Mouse (Mus musculus) layer of hippocampus, adult 11-12 months (tissue): ENCODE data around the gene Dmrt1.

Experiments
- DNase-seq: peaks from one replicate; pipeline ENCODE4 v3.0.0; 2022; ENCODE audit warnings: low spot score

Dmrt1 gene

GRCm38 (mm10) chr19:25569778-25570177 is 64.4 kb downstream of the Dmrt1 start:
- no peak for DNase-seq

GRCm38 (mm10) chr19:25574431-25574830 is 69.0 kb downstream of the Dmrt1 start:
- DNase-seq: no peak

GRCm38 (mm10) chr19:25574981-25575814 is 69.8 kb downstream of the Dmrt1 start:
- DNase-seq: no peak

DNA sequence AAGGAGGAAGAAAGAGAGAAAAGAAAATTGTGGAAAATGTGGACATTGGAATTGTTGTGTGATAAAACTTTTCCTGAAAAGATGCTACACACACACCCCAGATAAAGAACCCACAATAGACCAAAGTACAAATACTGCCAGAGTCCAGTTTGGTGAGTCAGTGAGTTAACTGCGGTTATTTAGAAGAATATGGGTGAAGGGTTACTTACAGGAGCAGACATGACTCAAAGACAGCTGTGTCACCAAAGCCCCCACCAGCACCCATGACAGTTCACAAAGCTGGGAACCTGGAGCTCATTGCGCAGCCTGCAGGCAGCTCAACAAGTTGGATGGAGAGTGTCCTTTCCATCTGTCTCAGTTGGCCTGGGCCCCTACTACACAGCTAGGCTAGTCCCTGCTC is 72.9 kb downstream of the Dmrt1 start:
- DNase-seq: no peak

DNA sequence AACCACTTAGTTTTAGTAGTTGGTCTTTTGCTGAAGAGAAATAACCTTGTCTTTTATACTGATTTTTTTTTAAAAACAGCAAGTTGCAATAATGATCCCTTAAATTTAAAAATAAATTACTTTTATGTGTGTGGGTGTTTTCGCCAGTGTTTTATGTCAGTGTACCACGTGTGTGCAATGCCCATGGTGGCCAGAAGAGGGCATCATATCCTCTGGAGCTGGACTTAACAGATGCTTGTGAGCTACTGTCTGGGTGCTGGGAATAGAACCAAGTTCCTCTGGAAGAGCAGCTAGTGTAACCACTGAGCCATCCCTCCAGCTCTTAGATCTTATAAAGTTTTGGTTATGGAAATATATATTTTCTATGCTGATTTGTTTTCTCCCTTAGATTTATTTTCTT is 74.0 kb downstream of the Dmrt1 start:
- no peak for DNase-seq

GRCm38 (mm10) chr19:25597717-25598232 is 92.4 kb downstream of the Dmrt1 start:
- no peak for DNase-seq

GRCm38 (mm10) chr19:25598626-25599025 is 93.2 kb downstream of the Dmrt1 start:
- DNase-seq: no peak

DNA sequence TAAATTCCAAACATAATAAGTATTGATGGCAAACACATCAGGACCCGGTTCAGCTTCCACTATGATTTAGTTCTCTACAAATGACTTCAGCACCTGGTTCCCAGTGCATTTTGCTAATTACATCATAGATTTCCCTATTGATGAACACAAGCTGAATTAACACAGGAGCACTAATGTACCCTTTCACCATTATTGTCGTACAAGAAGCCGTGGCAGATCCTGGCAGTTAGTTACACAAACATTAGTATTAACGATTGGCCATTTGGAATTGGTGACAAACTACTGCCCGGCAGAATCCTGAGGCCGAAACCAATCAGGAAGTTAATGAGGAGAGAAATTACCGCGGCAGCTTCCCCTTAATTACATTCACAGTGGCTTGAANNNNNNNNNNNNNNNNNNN is 96.5 kb downstream of the Dmrt1 start:
- DNase-seq: no peak

GRCm38 (mm10) chr19:25607461-25608205 is 102.2 kb downstream of the Dmrt1 start:
- DNase-seq: no peak

DNA sequence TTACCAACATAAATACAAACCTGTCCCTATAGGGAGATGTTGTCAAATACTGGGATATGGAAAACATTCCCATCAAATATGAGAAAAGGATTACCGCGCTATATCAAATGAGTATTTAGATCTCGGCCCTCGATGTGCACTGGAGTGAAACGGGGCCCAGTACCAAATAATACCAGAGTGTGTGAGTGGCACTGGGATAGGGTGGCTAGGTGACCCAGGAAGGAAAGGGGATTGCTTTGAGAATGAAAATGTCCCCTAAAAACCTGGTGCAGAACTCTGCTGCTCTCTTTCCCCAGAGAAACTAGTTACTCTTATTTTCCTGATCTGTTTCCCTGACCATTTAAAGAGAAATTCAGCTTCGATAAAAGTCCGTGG is 102.8 kb downstream of the Dmrt1 start:
- no peak for DNase-seq

DNA sequence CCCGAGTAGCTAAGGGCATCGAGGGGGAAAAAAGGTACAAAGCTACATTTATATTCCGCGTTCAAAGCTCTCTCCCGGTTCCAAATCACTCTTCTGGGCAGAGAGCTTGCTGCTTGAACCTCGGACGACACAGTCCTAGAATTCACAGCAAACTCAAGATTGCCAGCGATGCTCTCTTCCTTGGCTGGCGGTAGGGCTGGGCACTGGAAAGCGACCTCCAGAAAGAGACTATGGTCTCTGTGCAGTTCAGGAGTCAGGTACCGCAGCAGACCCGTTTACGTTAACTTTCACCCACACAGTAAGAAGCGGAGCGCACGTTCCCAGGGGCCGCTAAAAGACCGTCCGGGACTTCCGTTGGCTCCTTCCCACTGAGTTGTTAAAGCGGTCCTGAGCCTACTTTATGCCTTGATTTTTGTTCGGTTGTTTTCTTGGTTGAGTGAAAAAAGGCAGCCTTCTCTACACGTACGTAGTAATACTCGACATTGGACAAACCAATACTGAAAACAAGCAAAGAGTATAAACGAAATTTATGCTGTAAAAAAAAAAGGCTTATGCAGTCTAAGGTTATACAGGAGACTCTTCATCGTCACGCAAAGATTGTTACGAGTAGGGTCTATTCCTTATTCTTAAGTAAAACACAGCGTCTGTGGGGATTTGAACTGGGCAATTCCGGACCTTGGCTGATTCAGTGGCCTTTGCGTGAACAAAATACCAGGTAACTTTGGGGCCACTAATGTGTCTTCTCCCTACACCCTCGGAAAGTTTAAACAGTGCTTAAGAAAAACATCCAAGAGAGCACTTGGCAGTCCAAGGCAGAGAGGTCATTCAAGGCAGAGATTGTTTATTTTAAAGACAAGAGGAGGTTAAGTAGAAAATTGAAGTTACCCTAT is 103.8 kb downstream of the Dmrt1 start:
- no peak for DNase-seq

GRCm38 (mm10) chr19:25610015-25610410 is 104.6 kb downstream of the Dmrt1 start, which contains the start of gene Dmrt3:
Gene Dmrt3, plus strand, starts transcription at chr19:25610301.
- no peak for DNase-seq

DNA sequence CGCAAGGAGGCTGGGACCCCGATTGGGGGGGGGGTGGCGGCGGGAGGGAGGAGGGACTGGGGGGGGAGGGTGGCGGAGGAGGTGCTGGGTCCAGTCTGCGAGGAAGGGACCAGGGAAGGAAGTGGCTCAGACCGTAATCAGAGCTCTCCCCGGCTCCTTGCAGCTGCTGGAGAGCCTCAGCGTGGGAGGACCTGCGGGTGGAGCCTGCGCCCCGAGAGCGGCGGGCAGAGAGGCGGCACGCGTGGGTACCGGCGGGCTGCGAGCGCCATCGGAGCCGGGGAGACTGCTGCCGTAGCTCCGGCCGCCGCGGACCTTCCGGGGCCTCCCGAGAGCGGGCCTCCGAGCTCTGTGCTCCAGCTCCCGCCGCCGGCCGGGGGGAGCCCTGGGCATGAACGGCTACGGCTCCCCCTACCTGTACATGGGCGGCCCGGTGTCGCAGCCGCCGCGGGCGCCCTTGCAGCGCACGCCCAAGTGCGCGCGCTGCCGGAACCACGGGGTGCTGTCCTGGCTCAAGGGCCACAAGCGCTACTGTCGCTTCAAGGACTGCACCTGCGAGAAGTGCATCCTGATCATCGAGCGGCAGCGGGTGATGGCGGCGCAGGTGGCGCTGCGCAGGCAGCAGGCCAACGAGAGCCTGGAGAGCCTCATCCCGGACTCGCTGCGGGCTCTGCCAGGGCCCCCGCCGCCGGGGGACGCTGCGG is 105.1 kb downstream of the Dmrt1 start:
- no peak for DNase-seq

GRCm38 (mm10) chr19:25611116-25611515 is 105.7 kb downstream of the Dmrt1 start:
- no peak for DNase-seq

- DNase-seq: no peak
Measured at GRCm38 (mm10) chr19:25611876-25612805, 106.7 kb downstream of the Dmrt1 start.

- DNase-seq: no peak
Measured at GRCm38 (mm10) chr19:25612806-25613295, 107.4 kb downstream of the Dmrt1 start.

DNA sequence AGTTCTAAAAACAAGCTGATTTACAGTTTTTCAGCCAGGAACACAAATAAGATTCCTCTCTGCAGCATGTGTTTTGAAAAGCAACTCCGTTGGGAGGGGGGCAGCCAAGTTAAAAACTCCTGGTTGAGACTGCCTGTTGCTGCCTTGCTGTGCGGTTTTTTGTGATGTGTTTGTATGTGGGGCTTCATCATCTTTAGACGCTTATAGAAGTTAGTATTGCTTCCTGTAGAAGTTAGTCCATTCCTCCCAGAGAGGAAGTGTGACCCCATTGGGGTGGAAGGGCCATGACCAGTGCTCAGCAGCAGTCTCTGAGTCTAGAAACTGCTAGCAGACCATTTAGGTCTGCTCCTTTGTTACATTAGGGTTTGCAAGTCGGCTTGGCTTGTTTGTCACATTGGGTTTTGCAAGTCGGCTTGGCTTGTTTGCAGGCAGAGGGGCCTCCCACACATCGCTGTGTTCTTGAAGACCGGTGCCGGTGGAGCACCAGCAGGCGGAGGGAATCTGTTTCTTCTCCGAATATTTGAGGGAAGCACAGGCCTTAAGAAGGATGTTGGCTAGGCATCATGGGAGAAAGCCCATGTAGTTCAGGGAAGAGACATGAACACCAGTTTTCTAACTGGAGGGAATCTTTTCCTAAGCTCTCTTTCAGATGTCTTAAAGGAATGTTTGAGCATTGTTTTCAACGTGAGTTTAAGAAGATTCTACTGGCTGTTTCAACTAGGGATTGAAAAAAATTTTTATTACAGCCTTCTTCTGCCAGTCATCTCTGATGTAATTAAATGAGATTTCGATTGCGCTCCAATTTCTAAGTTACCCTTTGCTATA is 108.3 kb downstream of the Dmrt1 start:
- no peak for DNase-seq

DNA sequence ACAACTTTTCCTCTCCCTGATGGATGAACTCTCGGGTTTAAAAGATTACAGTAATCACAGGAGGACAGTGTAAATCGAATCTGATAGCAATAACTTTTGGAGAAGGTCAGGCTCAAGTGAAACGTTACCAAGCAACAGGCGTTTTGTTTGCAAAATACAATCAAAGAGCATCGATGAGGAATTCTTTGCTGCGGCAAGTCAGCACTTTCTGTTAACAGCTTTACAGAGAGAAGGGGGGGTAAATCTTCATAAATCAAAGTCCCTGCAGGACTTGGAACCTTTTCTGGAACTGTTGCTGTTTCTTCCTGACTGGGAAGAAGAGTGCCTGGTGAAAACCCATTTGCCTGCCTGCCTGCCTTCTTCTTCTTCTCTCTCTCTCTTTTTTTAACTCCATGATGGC is 110.5 kb downstream of the Dmrt1 start:
- DNase-seq: no peak
